In genomic region chr1:152613158-152613857, GRCm38 (mm10) we compare ENCODE assay signal across 8 mouse cellular contexts.
DNase-seq lines count a peak whose midpoint lies in the region; ATAC-seq and TF ChIP-seq lines count a peak whose summit lies in the region.
"Had no signal": no experiment of that assay in that cellular context is flagged by ENCODE, and none has a peak within 500 bp of the region (broad histone marks: within the 10 kb centered on the region; RNA-seq: fewer than 3 reads in every experiment).

No protein-coding gene starts in this region.

- peak overlapping the region; percentile 9; the same call in 1 of the 2 replicates for H3K9ac ChIP-seq in heart, embryonic 14.5 days (ENCODE audit: low read length)
- H3K9ac ChIP-seq in intestine, embryonic 15.5 days = no peak overlapping the region
- peak overlapping the region; percentile 13; the same call in 1 of the 2 replicates for H3K9ac ChIP-seq in liver, embryonic 16.5 days (ENCODE audit: low read depth, low read length)
- H3K9ac ChIP-seq: midbrain, embryonic 12.5 days had no signal

- H3K27ac ChIP-seq in heart, embryonic 14.5 days (replicated peaks in 1 of 2; ENCODE audit: control insufficient read depth in 1 of 2, insufficient read depth in 1 of 2, low read depth in 2 of 2, low read length in 2 of 2) = peak overlapping the region; percentile 64 to 67
- peak overlapping the region; percentile 87 for H3K27ac ChIP-seq in bone marrow macrophage, adult 2 months (ENCODE audit: insufficient read depth, low read depth, low read length)
- H3K27ac ChIP-seq in intestine, embryonic 15.5 days = 0 out of 2 replicates have a peak overlapping the region, but pooled peaks have one; percentile 28
- peak overlapping the region; percentile 17; the same call in 1 of the 2 replicates for H3K27ac ChIP-seq in liver, embryonic 16.5 days (ENCODE audit: low read length)
- H3K27ac ChIP-seq: midbrain, embryonic 12.5 days had no signal

- H3K4me1 ChIP-seq in heart, embryonic 14.5 days (ENCODE audit: control insufficient read depth in 2 of 2, insufficient read depth in 2 of 2, low read length in 2 of 2) = peaks cover 58 to 95% of the 10 kb centered on the region in 2 experiments
- H3K4me1 ChIP-seq in bone marrow macrophage, adult 2 months (ENCODE audit: control insufficient read depth, insufficient read depth, low read length) = peaks cover 75% of the 10 kb centered on the region
- H3K4me1 ChIP-seq in intestine, embryonic 15.5 days (replicated peaks) = peaks cover 54% of the 10 kb centered on the region
- H3K4me1 ChIP-seq in liver, embryonic 16.5 days (ENCODE audit: control insufficient read depth, low read depth, low read length) = peaks cover 44% of the 10 kb centered on the region
- H3K4me1 ChIP-seq: midbrain, embryonic 12.5 days had no signal

- no peak overlapping the region for H3K4me3 ChIP-seq in heart, embryonic 14.5 days (ENCODE audit: control insufficient read depth in 1 of 2, insufficient read depth in 1 of 2, low read depth in 1 of 2, low read length in 2 of 2)
- peak overlapping the region; percentile 33 for H3K4me3 ChIP-seq in bone marrow macrophage, adult 2 months (ENCODE audit: insufficient read depth, low read length)
- no peak overlapping the region for H3K4me3 ChIP-seq in intestine, embryonic 15.5 days (replicated peaks)
- H3K4me3 ChIP-seq in liver, embryonic 16.5 days (ENCODE audit: low read depth, low read length) = no peak overlapping the region
- H3K4me3 ChIP-seq: midbrain, embryonic 12.5 days had no signal

- H3K9me3 ChIP-seq in heart, embryonic 14.5 days (ENCODE audit: control insufficient read depth, low read length) = no peaks in the 10 kb centered on the region
- no peaks in the 10 kb centered on the region for H3K9me3 ChIP-seq in intestine, embryonic 15.5 days
- H3K9me3 ChIP-seq in liver, embryonic 16.5 days (replicated peaks; ENCODE audit: control insufficient read depth, low read length) = no peaks in the 10 kb centered on the region
- H3K9me3 ChIP-seq: midbrain, embryonic 12.5 days had no signal

- H3K27me3 ChIP-seq in heart, embryonic 14.5 days (ENCODE audit: control insufficient read depth, insufficient read depth, low read length) = no peaks in the 10 kb centered on the region
- H3K27me3 ChIP-seq in intestine, embryonic 15.5 days (replicated peaks) = no peaks in the 10 kb centered on the region
- peaks cover 2% of the 10 kb centered on the region; the same call in 1 of the 2 replicates for H3K27me3 ChIP-seq in liver, embryonic 16.5 days (ENCODE audit: control insufficient read depth, insufficient read depth, low read depth, low read length)
- H3K27me3 ChIP-seq: midbrain, embryonic 12.5 days had no signal

- TF ChIP-seq POLR2A in bone marrow macrophage, adult 2 months (IDR thresholded peaks at IDR 0.05; ENCODE audit: borderline replicate concordance, low read depth, low read length) = no peak

- TF ChIP-seq CTCF in bone marrow macrophage, adult 2 months (IDR thresholded peaks at IDR 0.05; ENCODE audit: low read depth, low read length) = no peak

- peaks cover 56% of the 10 kb centered on the region for H3K36me3 ChIP-seq in heart, embryonic 14.5 days (ENCODE audit: control insufficient read depth, insufficient read depth, low read length)
- H3K36me3 ChIP-seq in intestine, embryonic 15.5 days = no peaks in the 10 kb centered on the region
- H3K36me3 ChIP-seq in liver, embryonic 16.5 days (ENCODE audit: control insufficient read depth, insufficient read depth) = no peaks in the 10 kb centered on the region
- H3K36me3 ChIP-seq: midbrain, embryonic 12.5 days had no signal

- no peak; the same call in 1 of the 2 replicates for ATAC-seq in heart, embryonic 14.5 days (ENCODE audit: insufficient number of reproducible peaks, insufficient read depth, low FRiP score, low read depth)
- no peak for ATAC-seq in intestine, embryonic 15.5 days
- no peak for ATAC-seq in liver, embryonic 16.5 days (ENCODE audit: low read depth)

- H3K4me2 ChIP-seq in heart, embryonic 14.5 days (ENCODE audit: low read length) = peak overlapping the region; percentile 12
- no peak overlapping the region for H3K4me2 ChIP-seq in intestine, embryonic 15.5 days (replicated peaks)
- H3K4me2 ChIP-seq in liver, embryonic 16.5 days (ENCODE audit: low read depth, low read length) = peak overlapping the region; percentile 8; the same call in 1 of the 2 replicates
- H3K4me2 ChIP-seq: midbrain, embryonic 12.5 days had no signal

- DNase-seq in heart, postnatal 4 days = no peak
- DNase-seq in left cerebral cortex, adult 18-20 months (ENCODE audit: low spot score in 2 of 2) = no peak
- DNase-seq in layer of hippocampus, adult 8-10 months (ENCODE audit: low spot score in 2 of 2) = no peak

- 70% methylated on average over 16 of the region's 16 CpGs for WGBS in heart, embryonic 14.5 days
- WGBS in intestine, embryonic 15.5 days = 81% methylated on average over 16 of the region's 16 CpGs
- 41% methylated on average over 16 of the region's 16 CpGs for WGBS in liver, embryonic 16.5 days (ENCODE audit: insufficient replicate concordance)

Comparison
In these comparisons a context has a peak if more than half of its experiments do, and no peak if none do; other contexts are left out.
1. H3K27ac ChIP-seq: peak in every context shown above with its lines; median percentile 87 in bone marrow macrophage, adult 2 months; 66 in heart, embryonic 14.5 days; 28 in intestine, embryonic 15.5 days; 17 in liver, embryonic 16.5 days.